Mouse (Mus musculus) forebrain, embryonic 15.5 days (tissue): ENCODE results near the gene Prss38. TPM values are rescaled to one million over a fixed set of nuclear protein-coding genes. Genes with fewer than 3 reads are reported as not detected.

ENCODE experiments used
- microRNA-seq: library from miRNA; unstranded; fragments of <30 nt; microRNA quantifications from one replicate; pipeline ENCODE4, GENCODE M21; 2016
- polyA plus RNA-seq: library from polyadenylated mRNA; unstranded; fragments of >200 nt; fragmentation: Nextera tagmentation; extraction: Ambion mirVana; gene quantifications from 2 replicates; pipeline ENCODE4 v1.2.1, GENCODE M21; 2015

Prss38 gene
- polyA plus RNA-seq, 1 experiment from 2014 or later, result not detected

Small RNA genes within 50 kb of the gene (microRNA-seq; reads per million reads assigned to microRNA genes)
- not detected for gene Gm24756

Other genes starting within 250 kb of the Prss38 start
- gene Obscn, start 239.3 kb downstream of the Prss38 start, polyA plus RNA-seq, result 0.06 and 0.19 TPM in 2 replicates
- 6.8 and 7.1 TPM in 2 replicates for gene Iba57, start 211.9 kb downstream of the Prss38 start, polyA plus RNA-seq
- 0.11 and 0.20 TPM in 2 replicates for gene Gjc2, start 192.4 kb downstream of the Prss38 start, polyA plus RNA-seq
- 176 and 183 TPM in 2 replicates for gene Guk1, start 183.4 kb downstream of the Prss38 start, polyA plus RNA-seq
- 95.4 and 96.1 TPM in 2 replicates for gene Mrpl55, start 173.2 kb downstream of the Prss38 start, polyA plus RNA-seq
- 27.8 and 31.5 TPM in 2 replicates for gene 2310033P09Rik, start 167.3 kb downstream of the Prss38 start, polyA plus RNA-seq
- 614 and 626 TPM in 2 replicates for gene Arf1, start 147.4 kb downstream of the Prss38 start, polyA plus RNA-seq
- gene Wnt3a, start 84.9 kb downstream of the Prss38 start, polyA plus RNA-seq, result 1.2 and 2.2 TPM in 2 replicates
- gene Wnt9a, start 68.7 kb downstream of the Prss38 start, polyA plus RNA-seq, result 1.9 and 2.9 TPM in 2 replicates
- 13.9 TPM in 2 replicates for gene Jmjd4, start 74.4 kb upstream of the Prss38 start, polyA plus RNA-seq
- gene Snap47, start 75.5 kb upstream of the Prss38 start, polyA plus RNA-seq, result 354 and 388 TPM in 2 replicates
- gene Zfp867, start 96.8 kb upstream of the Prss38 start, polyA plus RNA-seq, result 14.8 and 15.9 TPM in 2 replicates
- gene Zkscan17, start 151.1 kb upstream of the Prss38 start, polyA plus RNA-seq, result 17.2 and 17.8 TPM in 2 replicates
- gene Nlrp3, start 165.9 kb upstream of the Prss38 start, polyA plus RNA-seq, result 0.15 and 0.29 TPM in 2 replicates
- not detected in 2 replicates for gene Olfr222, start 200.6 kb upstream of the Prss38 start, polyA plus RNA-seq
- gene Olfr223, start 217.6 kb upstream of the Prss38 start, polyA plus RNA-seq, result not detected in 2 replicates